Mouse (Mus musculus): ENCODE data around the gene Nid1. TPM values are rescaled to one million over a fixed set of nuclear protein-coding genes. Genes with fewer than 3 reads are reported as not detected.

Nid1 gene
- polyA plus RNA-seq, 1 experiment from 2014 or later = 63.2 TPM

GRCm38 (mm10) chr13:13505063-13505462 lies 67.7 kb downstream of the Nid1 start:
- peaks cover 56% of the 10 kb centered on the region for H3K36me3 ChIP-seq
- H3K27me3 ChIP-seq = no peaks in the 10 kb centered on the region
- no peak overlapping the region for H3K9ac ChIP-seq
- no peak overlapping the region for H3K27ac ChIP-seq
- no peaks in the 10 kb centered on the region for H3K9me3 ChIP-seq
- no peak overlapping the region for H3K4me3 ChIP-seq
- H3K4me1 ChIP-seq = no peaks in the 10 kb centered on the region
- no peak for ATAC-seq (ENCODE audit: low FRiP score, low read depth)
- H3K4me2 ChIP-seq (replicated peaks) = no peak overlapping the region
- 83% methylated on average over 5 of the region's 5 CpGs for WGBS

- Histone ChIP-seq H3K36me3 (peaks cover 52% of the 10 kb centered on the region), H3K4me1 (no peaks in the 10 kb centered on the region), H3K9ac (no peak overlapping the region), H3K27ac (no peak overlapping the region), H3K4me2 (replicated peaks) (no peak overlapping the region), H3K27me3 (no peaks in the 10 kb centered on the region), H3K4me3 (no peak overlapping the region), H3K9me3 (no peaks in the 10 kb centered on the region)
- 85% methylated on average over 5 of the region's 5 CpGs for WGBS
- no peak for ATAC-seq (ENCODE audit: low FRiP score, low read depth)
Measured at GRCm38 (mm10) chr13:13506556-13506955, 69.2 kb downstream of the Nid1 start.

GRCm38 (mm10) chr13:13514861-13515260 lies 77.5 kb downstream of the Nid1 start:
- 79% methylated on average over 4 of the region's 4 CpGs for WGBS
- Histone ChIP-seq H3K27me3 (no peaks in the 10 kb centered on the region), H3K4me2 (replicated peaks) (no peak overlapping the region), H3K4me3 (no peak overlapping the region), H3K9me3 (no peaks in the 10 kb centered on the region), H3K4me1 (no peaks in the 10 kb centered on the region), H3K36me3 (peaks cover 7% of the 10 kb centered on the region), H3K9ac (no peak overlapping the region), H3K27ac (no peak overlapping the region)
- no peak for ATAC-seq (ENCODE audit: low FRiP score, low read depth)

- WGBS = 48% methylated on average over 17 of the region's 17 CpGs
- no peak overlapping the region for H3K9ac ChIP-seq
- H3K36me3 ChIP-seq = no peaks in the 10 kb centered on the region
- ATAC-seq (ENCODE audit: low FRiP score, low read depth) = peak; percentile 70; the same call in 1 of the 2 replicates
- no peak overlapping the region for H3K4me3 ChIP-seq
- no peak overlapping the region for H3K27ac ChIP-seq
- H3K4me1 ChIP-seq = no peaks in the 10 kb centered on the region
- peak overlapping the region; percentile 32; the same call in 1 of the 2 replicates for H3K4me2 ChIP-seq (replicated peaks)
- H3K9me3 ChIP-seq = no peaks in the 10 kb centered on the region
- no peaks in the 10 kb centered on the region for H3K27me3 ChIP-seq
Measured at GRCm38 (mm10) chr13:13516376-13517225, 79.2 kb downstream of the Nid1 start.

DNA sequence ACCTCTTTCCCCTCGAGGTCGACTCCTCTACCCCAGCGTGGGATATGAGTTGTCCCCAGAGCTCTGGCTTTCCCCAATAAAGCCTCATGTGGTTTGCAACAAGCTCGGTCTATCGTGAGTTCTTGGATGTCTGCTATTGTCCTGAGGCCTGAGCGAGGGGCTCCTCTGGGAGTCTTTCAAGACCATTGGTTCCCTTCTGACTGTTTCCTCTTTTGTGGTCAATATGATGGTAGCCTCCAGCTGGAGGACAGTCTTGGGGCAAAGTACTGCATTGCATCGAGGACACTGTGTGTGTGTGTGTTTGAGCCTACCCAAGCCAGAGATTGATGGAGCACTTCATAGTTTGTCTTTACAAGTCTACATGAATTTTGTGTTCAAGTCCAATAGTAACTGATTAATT lies 80.8 kb downstream of the Nid1 start:
- H3K27me3 ChIP-seq = no peaks in the 10 kb centered on the region
- no peak overlapping the region for H3K27ac ChIP-seq
- WGBS = 80% methylated on average over 7 of the region's 7 CpGs
- no peak for ATAC-seq (ENCODE audit: low FRiP score, low read depth)
- H3K4me3 ChIP-seq = no peak overlapping the region
- no peak overlapping the region for H3K9ac ChIP-seq
- H3K9me3 ChIP-seq = no peaks in the 10 kb centered on the region
- no peaks in the 10 kb centered on the region for H3K4me1 ChIP-seq
- H3K36me3 ChIP-seq = no peaks in the 10 kb centered on the region
- no peak overlapping the region for H3K4me2 ChIP-seq (replicated peaks)

DNA sequence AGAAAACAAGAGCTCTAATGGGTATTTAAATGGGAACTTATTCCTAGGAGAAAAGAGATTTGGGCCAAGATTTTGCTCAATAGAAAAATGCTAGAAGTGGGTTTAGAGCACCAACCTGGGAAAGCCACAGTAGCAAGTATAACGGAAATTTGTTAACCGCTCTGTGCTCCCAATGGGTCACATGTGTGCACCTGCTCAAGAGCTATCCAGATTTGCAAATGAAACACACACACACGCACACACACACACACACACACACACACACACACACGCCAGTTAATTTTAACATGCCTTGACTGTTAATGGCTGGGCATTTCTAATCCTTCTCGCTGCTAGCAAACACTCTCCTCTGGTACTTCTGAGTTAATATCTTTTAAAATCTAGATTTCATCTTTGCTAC lies 83.1 kb downstream of the Nid1 start:
- Histone ChIP-seq H3K36me3 (no peaks in the 10 kb centered on the region), H3K9me3 (no peaks in the 10 kb centered on the region), H3K27ac (no peak overlapping the region), H3K4me3 (no peak overlapping the region), H3K4me1 (peaks cover 4% of the 10 kb centered on the region), H3K9ac (no peak overlapping the region), H3K4me2 (replicated peaks) (no peak overlapping the region), H3K27me3 (no peaks in the 10 kb centered on the region)
- WGBS = 88% methylated on average over 5 of the region's 5 CpGs
- no peak for ATAC-seq (ENCODE audit: low FRiP score, low read depth)

DNA sequence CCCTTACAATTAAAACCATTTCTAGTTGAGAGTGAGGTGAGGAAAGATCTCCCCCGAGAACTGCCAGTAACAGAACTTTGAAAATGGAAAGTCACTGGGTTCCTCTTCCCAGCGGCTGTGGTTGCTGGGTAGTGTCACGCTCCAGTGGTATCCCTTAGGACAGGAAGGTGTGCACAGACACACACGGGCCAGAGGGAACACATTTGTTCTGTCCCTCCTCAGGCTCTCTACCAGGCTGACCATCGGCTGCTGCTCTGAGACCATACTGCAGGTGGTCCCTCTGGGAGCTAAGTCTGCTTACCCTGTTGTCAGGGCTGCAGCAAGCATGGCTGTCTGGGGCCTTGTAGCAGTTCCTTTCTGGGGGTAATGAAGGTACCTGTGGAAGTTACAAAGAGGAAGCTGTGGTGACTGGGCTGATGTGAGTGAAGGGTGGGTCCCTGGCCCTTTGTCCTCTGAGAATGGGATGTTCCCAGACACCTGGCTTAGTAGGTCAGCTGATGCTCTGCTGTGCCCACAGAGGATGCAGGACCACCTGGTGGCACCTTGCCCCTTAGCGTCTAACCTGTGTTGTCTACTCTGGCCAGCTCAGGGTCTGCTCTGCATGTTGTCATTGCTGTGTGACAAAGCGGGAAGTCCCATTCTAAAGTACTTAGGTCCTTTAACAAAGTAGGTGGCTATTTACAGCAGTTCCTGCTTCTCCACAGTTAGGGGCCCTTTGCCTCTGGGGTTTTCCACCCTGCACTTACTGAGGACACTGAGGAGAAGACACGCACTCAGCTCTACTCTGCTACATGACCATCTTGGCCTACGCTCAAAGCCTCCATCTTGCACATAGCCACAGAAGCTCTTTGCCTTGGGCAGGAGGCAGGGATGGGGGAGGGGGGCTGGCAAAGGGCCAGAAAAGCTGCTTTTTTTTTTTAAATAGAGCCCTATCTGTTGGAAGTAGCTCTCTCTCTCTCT lies 86.6 kb downstream of the Nid1 start:
- Histone ChIP-seq H3K4me2 (replicated peaks) (no peak overlapping the region), H3K4me1 (peaks cover 4% of the 10 kb centered on the region), H3K36me3 (no peaks in the 10 kb centered on the region), H3K27ac (no peak overlapping the region), H3K9ac (no peak overlapping the region), H3K4me3 (no peak overlapping the region), H3K9me3 (no peaks in the 10 kb centered on the region), H3K27me3 (no peaks in the 10 kb centered on the region)
- ATAC-seq (ENCODE audit: low FRiP score, low read depth) = no peak
- 84% methylated on average over 9 of the region's 9 CpGs for WGBS

DNA sequence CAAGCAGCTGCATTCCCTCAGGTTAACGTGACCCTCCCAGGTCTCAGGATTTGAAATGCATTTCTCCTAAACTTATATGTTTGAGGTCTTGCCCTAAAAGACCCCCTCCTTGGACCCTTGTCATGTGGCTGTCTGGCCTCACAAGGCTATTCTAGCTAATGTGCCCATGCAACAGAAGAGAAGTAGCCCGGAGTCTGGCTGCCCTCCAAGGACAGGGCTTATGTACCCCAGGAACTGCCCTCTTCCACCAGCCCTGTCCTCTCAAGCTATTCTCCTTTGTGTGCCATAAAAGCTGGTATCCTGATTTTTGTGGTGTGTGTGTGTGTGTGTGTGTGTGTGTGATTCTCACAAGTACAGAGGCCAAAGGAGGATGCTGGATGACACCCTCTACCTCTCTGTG lies 87.9 kb downstream of the Nid1 start:
- 83% methylated on average over 2 of the region's 2 CpGs for WGBS
- no peaks in the 10 kb centered on the region for H3K9me3 ChIP-seq
- H3K27ac ChIP-seq = no peak overlapping the region
- no peaks in the 10 kb centered on the region for H3K36me3 ChIP-seq
- peaks cover 4% of the 10 kb centered on the region for H3K4me1 ChIP-seq
- no peak for ATAC-seq (ENCODE audit: low FRiP score, low read depth)
- H3K27me3 ChIP-seq = no peaks in the 10 kb centered on the region
- no peak overlapping the region for H3K9ac ChIP-seq
- no peak overlapping the region for H3K4me3 ChIP-seq
- H3K4me2 ChIP-seq (replicated peaks) = no peak overlapping the region

DNA sequence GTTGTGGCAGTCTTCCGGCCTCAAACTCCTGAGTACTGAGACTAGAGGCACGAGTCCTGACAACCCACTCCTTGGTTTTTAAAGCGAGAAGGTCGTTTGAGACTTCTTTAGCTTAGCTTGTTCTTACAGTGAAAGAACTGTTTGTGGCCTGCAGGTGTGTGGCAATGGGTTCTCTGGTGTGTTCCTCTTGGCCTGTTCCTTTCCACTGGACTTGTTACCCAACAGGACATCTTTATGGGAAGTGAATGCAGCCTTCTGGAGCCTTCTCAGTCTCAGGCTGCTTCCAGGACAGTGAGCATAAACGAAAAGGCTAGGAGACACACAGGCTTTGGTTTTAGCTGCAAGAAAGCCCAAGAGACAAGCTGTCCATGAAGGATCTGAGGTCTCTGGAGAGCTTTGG lies 88.5 kb downstream of the Nid1 start:
- no peak overlapping the region for H3K27ac ChIP-seq
- whole genome bisulfite sequencing = 72% methylated on average over 5 of the region's 5 CpGs
- peaks cover 4% of the 10 kb centered on the region for H3K4me1 ChIP-seq
- no peak overlapping the region for H3K4me3 ChIP-seq
- no peak overlapping the region for H3K9ac ChIP-seq
- H3K36me3 ChIP-seq = no peaks in the 10 kb centered on the region
- H3K27me3 ChIP-seq = no peaks in the 10 kb centered on the region
- no peak for ATAC-seq (ENCODE audit: low FRiP score, low read depth)
- no peaks in the 10 kb centered on the region for H3K9me3 ChIP-seq
- no peak overlapping the region for H3K4me2 ChIP-seq (replicated peaks)

DNA sequence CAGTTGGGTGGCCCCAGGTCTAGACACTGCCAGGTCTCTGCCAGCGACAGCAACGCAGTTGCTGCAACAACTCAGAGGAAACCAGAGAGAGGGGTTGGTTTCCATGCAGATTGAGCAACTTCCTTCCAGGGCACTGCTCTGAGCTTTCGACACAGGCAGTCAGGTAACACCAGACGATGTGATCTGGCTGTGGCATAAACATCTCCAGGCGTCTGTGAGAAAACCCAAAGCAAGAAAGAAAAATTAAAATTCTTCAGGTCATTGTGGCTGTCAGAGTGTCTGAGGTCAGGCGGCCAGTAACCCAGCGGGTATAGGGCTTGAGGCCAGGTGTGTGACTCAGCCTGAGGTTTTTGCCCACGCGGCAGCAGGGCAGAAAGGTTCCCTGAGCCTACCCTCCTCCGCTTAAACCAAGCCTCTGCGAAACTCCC lies 91.8 kb downstream of the Nid1 start:
- no peak for ATAC-seq (ENCODE audit: low FRiP score, low read depth)
- Histone ChIP-seq H3K4me3 (no peak overlapping the region), H3K9me3 (no peaks in the 10 kb centered on the region), H3K36me3 (no peaks in the 10 kb centered on the region), H3K4me2 (replicated peaks) (no peak overlapping the region), H3K27me3 (no peaks in the 10 kb centered on the region), H3K4me1 (peaks cover 4% of the 10 kb centered on the region), H3K9ac (no peak overlapping the region), H3K27ac (no peak overlapping the region)
- 58% methylated on average over 11 of the region's 11 CpGs for WGBS

DNA sequence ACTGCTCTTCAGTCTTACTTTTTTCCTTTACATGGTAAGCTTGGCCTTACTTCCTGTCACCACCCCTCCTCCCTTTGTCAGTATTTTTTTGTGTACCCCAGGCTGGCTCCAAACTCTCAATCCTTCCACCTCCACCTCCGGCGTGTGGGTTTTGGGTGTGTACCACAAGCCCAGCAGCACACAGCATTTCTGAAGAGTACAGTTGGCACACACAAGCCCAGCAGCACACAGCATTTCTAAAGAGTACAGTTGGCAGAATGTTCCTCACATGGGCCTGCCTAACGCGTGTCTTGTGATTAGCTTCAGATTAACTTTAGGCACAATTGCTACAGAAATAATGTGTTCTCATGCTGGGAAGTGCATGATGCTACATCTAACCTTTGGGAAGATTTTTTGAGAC lies 93.6 kb downstream of the Nid1 start:
- 93% methylated on average over 4 of the region's 4 CpGs for WGBS

GRCm38 (mm10) chr13:13531923-13532322 lies 94.6 kb downstream of the Nid1 start:
- 77% methylated on average over 7 of the region's 7 CpGs for WGBS
- Histone ChIP-seq H3K4me2 (replicated peaks) (no peak overlapping the region), H3K36me3 (no peaks in the 10 kb centered on the region), H3K4me1 (0 out of 2 replicates have a peak, but pooled peaks cover 2% of the 10 kb centered on the region), H3K27me3 (no peaks in the 10 kb centered on the region), H3K9me3 (no peaks in the 10 kb centered on the region), H3K4me3 (no peak overlapping the region), H3K27ac (no peak overlapping the region), H3K9ac (no peak overlapping the region)
- ATAC-seq (ENCODE audit: low FRiP score, low read depth) = no peak

More for the DNA sequence above, 93.6 kb downstream of the Nid1 start:
- Histone ChIP-seq H3K4me1 (0 out of 2 replicates have a peak, but pooled peaks cover 2% of the 10 kb centered on the region), H3K27ac (no peak overlapping the region), H3K27me3 (no peaks in the 10 kb centered on the region), H3K9me3 (no peaks in the 10 kb centered on the region), H3K36me3 (no peaks in the 10 kb centered on the region), H3K4me2 (replicated peaks) (no peak overlapping the region), H3K4me3 (no peak overlapping the region), H3K9ac (no peak overlapping the region)
- no peak for ATAC-seq (ENCODE audit: low FRiP score, low read depth)
